Mouse (Mus musculus) hindbrain, embryonic 11.5 days (tissue): ENCODE data around the gene Ppie. TPM values are rescaled to one million over a fixed set of nuclear protein-coding genes. Genes with fewer than 3 reads are reported as not detected.
"Not testable (repeated sequence)": the region's sequence is repeated elsewhere in the genome, so short reads cannot be mapped to it uniquely, and the experiment has no call there.

Experiments
- ATAC-seq: fragments of 200-750 bp; cut with Nextera tagmentation; 2 replicates; pipeline ENCODE4 v1.8.0; 2017; ENCODE audit warnings: mild to moderate bottlenecking, moderate TSS enrichment, moderate library complexity; ENCODE audit not compliant: low FRiP score
- DNase-seq: peaks from one replicate; pipeline ENCODE4 v3.0.0-alpha.2; 2015; ENCODE audit warnings: low spot score
- H3K27ac ChIP-seq: fragments of 300-500 bp; sonication (generic); 2 replicates; pipeline ENCODE4 v1.5.1; 2014; ENCODE audit warnings: mild to moderate bottlenecking, low read depth, low read length
- H3K27me3 ChIP-seq: fragments of 300-500 bp; sonication (generic); 2 replicates; pipeline ENCODE4 v1.6.1; 2014; ENCODE audit warnings: mild to moderate bottlenecking, low read length, moderate library complexity, mixed read lengths; ENCODE audit not compliant: control insufficient read depth, insufficient read depth
- H3K36me3 ChIP-seq: fragments of 300-500 bp; sonication (generic); 2 replicates; pipeline ENCODE4 v1.6.1; 2014; ENCODE audit warnings: mild to moderate bottlenecking, low read length, moderate library complexity, mixed read lengths; ENCODE audit not compliant: control insufficient read depth, insufficient read depth
- H3K4me1 ChIP-seq: fragments of 300-500 bp; sonication (generic); replicated peaks from 2 replicates; pipeline ENCODE4 v1.6.1; 2014; ENCODE audit warnings: low read length, mixed read lengths; ENCODE audit not compliant: control insufficient read depth, insufficient read depth
- H3K4me2 ChIP-seq: fragments of 300-500 bp; sonication (generic); replicated peaks from 2 replicates; pipeline ENCODE4 v1.6.1; 2014; ENCODE audit warnings: mild to moderate bottlenecking, low read depth, low read length
- H3K4me3 ChIP-seq: fragments of 300-500 bp; sonication (generic); 2 replicates; pipeline ENCODE4 v1.5.1; 2014; ENCODE audit warnings: low read depth, low read length
- H3K9ac ChIP-seq: fragments of 300-500 bp; sonication (generic); 2 replicates; pipeline ENCODE4 v1.6.1; 2014; ENCODE audit warnings: low read depth, low read length
- H3K9me3 ChIP-seq: fragments of 300-500 bp; sonication (generic); 2 replicates; pipeline ENCODE4 v1.6.1; 2016; ENCODE audit warnings: low read length; ENCODE audit not compliant: control insufficient read depth
- WGBS: fragments of 180-500 bp; shearing (Covaris S2); extraction: QIAGEN DNeasy Blood & Tissue Kit; methylation state at CpG from one replicate; pipeline ENCODE4 v1.1.7; 2014; 5-methylcytosine and 5-hydroxymethylcytosine counted together
- polyA plus RNA-seq: library from polyadenylated mRNA; unstranded; fragments of >200 nt; fragmentation: Nextera tagmentation; extraction: Ambion mirVana; gene quantifications from 2 replicates; pipeline ENCODE4 v1.2.1, GENCODE M21; 2014

Gene Ppie
- polyA plus RNA-seq, 1 experiment from 2014 or later, result 106 TPM

- no peak for ATAC-seq
- H3K4me3 ChIP-seq, result no peak overlapping the region
- no peak overlapping the region for H3K27ac ChIP-seq
- no peak overlapping the region for H3K4me2 ChIP-seq
- H3K36me3 ChIP-seq, result no peaks in the 10 kb centered on the region
- WGBS, result 90% methylated on average over 2 of the region's 2 CpGs
- DNase-seq, result no peak
- no peaks in the 10 kb centered on the region for H3K4me1 ChIP-seq
- H3K27me3 ChIP-seq, result peaks cover 26% of the 10 kb centered on the region
- no peaks in the 10 kb centered on the region for H3K9me3 ChIP-seq
- H3K9ac ChIP-seq, result no peak overlapping the region
Measured at GRCm38 (mm10) chr4:123106864-123107263, 32.9 kb downstream of the Ppie start.

DNA sequence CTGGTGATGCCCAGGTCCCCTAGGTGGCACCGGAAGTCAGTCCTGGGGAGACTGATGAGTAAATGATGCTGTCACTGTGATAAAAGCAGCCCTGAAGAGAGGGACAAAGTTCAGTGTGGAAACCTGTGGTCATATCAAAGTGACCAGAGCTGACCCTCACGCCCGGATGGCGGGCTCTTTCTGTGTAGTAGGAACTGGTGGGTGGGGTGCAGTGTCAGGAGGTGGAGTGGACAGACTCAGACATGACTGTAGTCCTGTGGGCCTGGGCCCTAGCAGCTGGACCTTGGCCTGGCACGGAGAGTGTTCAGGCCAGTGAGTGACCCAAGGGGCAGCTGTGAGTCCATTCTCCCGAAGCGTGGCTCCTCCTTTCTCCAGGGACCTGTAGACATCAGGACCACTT is 33.8 kb downstream of the Ppie start:
- H3K27me3 ChIP-seq, result peaks cover 26% of the 10 kb centered on the region
- H3K36me3 ChIP-seq, H3K4me2 ChIP-seq, DNase-seq, ATAC-seq, H3K9me3 ChIP-seq, H3K4me3 ChIP-seq, H3K9ac ChIP-seq, H3K27ac ChIP-seq, H3K4me1 ChIP-seq: not testable (repeated sequence)
- WGBS, result 86% methylated on average over 6 of the region's 7 CpGs

DNA sequence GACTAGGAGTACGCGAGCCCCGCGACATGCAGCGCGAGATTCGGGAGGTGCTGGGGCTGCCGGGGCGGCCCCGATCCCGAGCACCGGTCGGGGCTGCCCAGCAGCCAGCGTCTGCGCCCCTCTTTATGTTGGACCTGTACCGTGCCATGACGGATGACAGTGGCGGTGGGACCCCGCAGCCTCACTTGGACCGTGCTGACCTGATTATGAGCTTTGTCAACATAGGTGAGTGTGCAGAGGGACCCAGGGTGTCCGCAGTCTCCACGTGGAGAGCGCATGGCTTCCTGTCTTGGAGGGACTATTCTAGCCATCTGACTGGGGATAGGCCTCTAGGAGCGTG is 34.3 kb downstream of the Ppie start:
- H3K9me3 ChIP-seq, result no peaks in the 10 kb centered on the region
- 23% methylated on average over 24 of the region's 24 CpGs for WGBS
- peak overlapping the region; percentile 12 for H3K4me2 ChIP-seq
- no peak overlapping the region for H3K27ac ChIP-seq
- H3K4me3 ChIP-seq, result peak overlapping the region; percentile 20
- H3K4me1 ChIP-seq, result no peaks in the 10 kb centered on the region
- no peak for DNase-seq
- H3K36me3 ChIP-seq, result no peaks in the 10 kb centered on the region
- H3K27me3 ChIP-seq, result peaks cover 26% of the 10 kb centered on the region
- H3K9ac ChIP-seq, result no peak overlapping the region
- ATAC-seq, result no peak

GRCm38 (mm10) chr4:123104651-123105450 is 34.9 kb downstream of the Ppie start, which contains the start of gene Bmp8b:
Gene Bmp8b (plus strand): TSS chr4:123105165.
- Histone ChIP-seq H3K4me2 (peak within 1 kb of the TSS; percentile 12), H3K9ac (no peak within 1 kb of the TSS), H3K4me3 (peak within 1 kb of the TSS; percentile 20), H3K27ac (no peak within 1 kb of the TSS), H3K9me3 (no peaks in the 10 kb centered on the region), H3K4me1 (no peaks in the 10 kb centered on the region), H3K36me3 (no peaks in the 10 kb centered on the region), H3K27me3 (peaks cover 26% of the 10 kb centered on the region)
- ATAC-seq (peak; percentile 63; the same call in 1 of the 2 replicates), DNase-seq (peak; percentile 33)
- 5% methylated on average over 72 of the region's 75 CpGs for WGBS

- no peak overlapping the region for H3K4me3 ChIP-seq
- WGBS, result 68% methylated on average over 9 of the region's 9 CpGs
Measured at GRCm38 (mm10) chr4:123093869-123094268, 45.9 kb downstream of the Ppie start.

DNA sequence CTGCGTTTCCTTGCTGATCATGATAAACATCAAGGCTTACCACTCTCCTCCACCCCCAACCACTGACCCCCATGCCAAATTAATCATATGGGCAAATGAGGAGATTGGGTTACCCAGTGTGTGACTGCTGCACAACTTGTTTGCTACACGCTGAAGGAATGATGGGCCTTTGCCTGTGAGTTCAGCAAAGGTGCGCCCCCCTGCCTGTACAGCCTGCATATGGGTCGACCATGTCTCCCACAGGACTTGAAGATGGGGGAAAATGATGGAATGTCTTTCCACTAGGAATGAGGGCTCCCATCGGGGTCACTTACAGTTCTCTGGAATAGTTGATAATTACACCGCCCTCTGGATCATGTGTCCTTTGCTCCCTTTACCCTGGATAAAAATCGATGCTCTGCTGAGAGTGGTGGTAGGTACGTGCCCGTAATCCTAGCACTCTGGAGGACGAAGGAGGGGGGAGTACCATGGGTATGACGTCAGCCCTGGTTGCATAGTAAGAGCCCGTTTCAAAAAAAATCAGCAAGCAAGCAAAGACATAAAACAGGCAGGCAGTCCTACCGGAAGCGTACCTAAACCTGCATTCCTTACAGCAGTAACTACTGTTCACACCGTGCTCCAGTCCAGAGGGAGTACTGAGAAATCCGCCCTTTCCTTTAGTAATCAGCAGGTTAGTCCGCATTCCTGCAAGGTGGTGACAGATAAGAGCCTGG is 46.5 kb downstream of the Ppie start:
- ATAC-seq, result 0 out of 2 replicates have a peak, but pooled peaks have one; percentile 43
- H3K36me3 ChIP-seq, result no peaks in the 10 kb centered on the region

More at GRCm38 (mm10) chr4:123093869-123094268, 45.9 kb downstream of the Ppie start:
- no peak overlapping the region for H3K27ac ChIP-seq
- no peak overlapping the region for H3K4me2 ChIP-seq
- ATAC-seq, result no peak
- no peak for DNase-seq
- no peaks in the 10 kb centered on the region for H3K27me3 ChIP-seq
- H3K9me3 ChIP-seq, result no peaks in the 10 kb centered on the region
- H3K9ac ChIP-seq, result no peak overlapping the region
- no peaks in the 10 kb centered on the region for H3K36me3 ChIP-seq
- no peaks in the 10 kb centered on the region for H3K4me1 ChIP-seq

GRCm38 (mm10) chr4:123092621-123093020 is 47.1 kb downstream of the Ppie start:
- DNase-seq (no peak), ATAC-seq (no peak)
- 67% methylated on average over 5 of the region's 5 CpGs for WGBS

More for the DNA sequence above, 46.5 kb downstream of the Ppie start:
- H3K27me3 ChIP-seq, result no peaks in the 10 kb centered on the region
- DNase-seq, result no peak
- H3K9ac ChIP-seq, result no peak overlapping the region
- 66% methylated on average over 17 of the region's 17 CpGs for WGBS
- H3K4me1 ChIP-seq, result no peaks in the 10 kb centered on the region
- no peak overlapping the region for H3K4me2 ChIP-seq
- no peaks in the 10 kb centered on the region for H3K9me3 ChIP-seq
- H3K27ac ChIP-seq, result no peak overlapping the region
- H3K4me3 ChIP-seq, result no peak overlapping the region

GRCm38 (mm10) chr4:123086381-123086780 is 53.4 kb downstream of the Ppie start:
- Histone ChIP-seq H3K4me1 (no peaks in the 10 kb centered on the region), H3K9me3 (no peaks in the 10 kb centered on the region), H3K9ac (no peak overlapping the region), H3K36me3 (no peaks in the 10 kb centered on the region), H3K27ac (no peak overlapping the region), H3K4me2 (no peak overlapping the region), H3K27me3 (no peaks in the 10 kb centered on the region), H3K4me3 (no peak overlapping the region)
- 86% methylated on average over 4 of the region's 4 CpGs for WGBS
- DNase-seq (no peak), ATAC-seq (no peak)

More at GRCm38 (mm10) chr4:123092621-123093020, 47.1 kb downstream of the Ppie start:
- no peak overlapping the region for H3K4me2 ChIP-seq
- H3K9me3 ChIP-seq, result no peaks in the 10 kb centered on the region
- H3K4me3 ChIP-seq, result no peak overlapping the region
- no peaks in the 10 kb centered on the region for H3K27me3 ChIP-seq
- H3K27ac ChIP-seq, result no peak overlapping the region
- H3K4me1 ChIP-seq, result no peaks in the 10 kb centered on the region
- H3K36me3 ChIP-seq, result no peaks in the 10 kb centered on the region
- no peak overlapping the region for H3K9ac ChIP-seq
